Mouse (Mus musculus): ENCODE measurements around the gene Nckap5. TPM values are rescaled to one million over a fixed set of nuclear protein-coding genes. Genes with fewer than 3 reads are reported as not detected.
A peak's percentile ranks its signal among the peaks of the same experiment; 100 is the strongest.

The Nckap5 gene
- polyA plus RNA-seq, 1 experiment from 2014 or later = 10.9 TPM

DNA sequence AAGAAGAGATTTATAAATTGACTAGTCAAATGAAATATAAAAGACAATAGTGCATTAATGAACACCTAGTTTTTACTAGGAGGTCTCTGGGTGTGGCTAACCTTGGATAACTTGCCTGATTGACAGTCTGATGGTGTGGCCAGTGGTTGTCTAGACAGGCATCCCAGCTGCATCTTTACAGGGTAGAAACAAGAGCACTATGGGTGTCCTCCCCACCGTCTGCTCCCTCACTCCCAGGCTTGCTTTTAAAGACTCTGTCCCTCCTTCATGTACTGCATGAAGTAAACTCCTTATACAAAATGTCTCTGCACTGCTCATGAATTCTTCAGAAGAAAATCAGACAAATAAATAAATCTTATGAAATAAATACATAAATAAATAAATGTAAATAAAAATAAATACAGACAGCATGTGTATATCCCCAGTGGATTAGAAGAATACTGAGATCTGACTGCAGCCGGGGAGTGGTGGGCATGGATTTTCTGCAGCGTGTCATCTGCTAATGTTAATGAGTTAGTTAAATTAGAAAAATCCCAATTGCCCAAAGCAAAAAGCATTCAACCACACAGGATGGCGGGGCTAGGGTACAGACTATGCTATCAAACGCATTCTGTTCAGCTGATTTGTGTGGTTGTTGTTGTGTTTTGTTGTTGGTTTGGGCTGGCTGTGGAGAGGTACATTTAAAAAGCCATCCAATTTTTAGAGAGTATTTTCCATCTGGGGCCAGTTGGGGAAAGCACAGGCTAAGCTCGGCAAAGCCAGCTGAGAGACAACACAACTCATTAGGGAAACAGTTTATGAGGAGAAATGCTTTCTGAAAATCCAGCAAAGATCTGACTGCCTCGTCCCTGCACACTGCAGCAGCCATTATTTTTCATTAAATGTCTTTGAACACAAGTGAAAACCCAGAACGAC is 130.3 kb downstream of the Nckap5 start:
- Histone ChIP-seq H3K27ac (ENCODE audit: low read length) (peak overlapping the region; percentile 64), H3K4me1 (ENCODE audit: control insufficient read depth, insufficient read depth, low read length) (peaks cover 7% of the 10 kb centered on the region; the same call in 1 of the 2 replicates), H3K4me2 (ENCODE audit: low read length) (peak overlapping the region; percentile 24), H3K9me3 (replicated peaks; ENCODE audit: control insufficient read depth, low read length, poor library complexity, severe bottlenecking) (no peaks in the 10 kb centered on the region), H3K9ac (ENCODE audit: low read depth, low read length) (0 out of 2 replicates have a peak overlapping the region, but pooled peaks have one; percentile 17), H3K36me3 (ENCODE audit: control insufficient read depth, insufficient read depth, low read length) (no peaks in the 10 kb centered on the region), H3K4me3 (ENCODE audit: low read depth, low read length) (no peak overlapping the region), H3K27me3 (ENCODE audit: control insufficient read depth, insufficient read depth, low read depth, low read length) (no peaks in the 10 kb centered on the region)
- WGBS = 22% methylated on average over 8 of the region's 8 CpGs
- ATAC-seq = peak; percentile 63

DNA sequence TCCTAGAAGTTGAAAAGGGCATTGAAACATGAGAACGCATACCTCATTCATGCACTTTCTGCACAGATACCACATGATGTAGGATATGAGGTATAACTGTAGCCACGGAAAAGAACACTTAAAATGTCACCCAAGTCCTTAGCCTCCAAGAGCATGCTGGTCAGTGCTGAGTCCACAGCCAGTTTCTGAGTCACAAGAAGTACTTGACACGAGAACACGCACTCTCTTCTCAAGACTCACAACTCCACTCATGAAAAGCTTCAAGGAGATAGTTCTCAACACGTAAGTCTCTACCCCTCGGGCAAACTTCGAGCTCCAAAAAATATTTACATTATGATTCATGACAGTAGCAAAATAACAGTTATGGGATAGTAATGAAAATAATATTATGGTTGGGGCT is 137.0 kb downstream of the Nckap5 start:
- H3K27me3 ChIP-seq (ENCODE audit: control insufficient read depth, insufficient read depth, low read depth, low read length) = no peaks in the 10 kb centered on the region
- 92% methylated on average over 7 of the region's 7 CpGs for WGBS
- no peak for ATAC-seq
- H3K4me1 ChIP-seq (ENCODE audit: control insufficient read depth, insufficient read depth, low read length) = peaks cover 8% of the 10 kb centered on the region
- no peak overlapping the region for H3K4me2 ChIP-seq (ENCODE audit: low read length)
- H3K9ac ChIP-seq (ENCODE audit: low read depth, low read length) = no peak overlapping the region
- H3K4me3 ChIP-seq (ENCODE audit: low read depth, low read length) = no peak overlapping the region
- no peaks in the 10 kb centered on the region for H3K36me3 ChIP-seq (ENCODE audit: control insufficient read depth, insufficient read depth, low read length)
- H3K9me3 ChIP-seq (replicated peaks; ENCODE audit: control insufficient read depth, low read length, poor library complexity, severe bottlenecking) = no peaks in the 10 kb centered on the region
- H3K27ac ChIP-seq (ENCODE audit: low read length) = no peak overlapping the region

DNA sequence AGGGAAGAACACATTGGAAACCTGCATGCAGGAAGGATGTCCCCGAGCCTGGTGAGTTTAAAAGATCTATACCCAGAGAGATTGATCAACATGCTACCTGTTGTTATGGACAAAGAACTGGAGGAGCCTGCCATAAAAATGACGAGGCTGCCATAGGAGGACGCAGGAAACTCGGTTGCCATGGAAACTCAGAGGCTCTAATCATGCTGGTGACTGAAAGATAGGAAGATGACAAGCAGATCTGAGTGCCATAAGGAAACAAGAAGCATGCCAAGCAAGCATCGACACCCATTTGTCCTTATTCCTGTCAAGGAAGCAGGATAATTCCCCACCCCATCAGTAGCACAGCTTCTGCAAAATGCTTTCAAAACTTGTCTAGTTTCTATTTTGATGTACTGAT is 142.0 kb downstream of the Nckap5 start:
- Histone ChIP-seq H3K36me3 (ENCODE audit: control insufficient read depth, insufficient read depth, low read length) (no peaks in the 10 kb centered on the region), H3K9ac (ENCODE audit: low read depth, low read length) (no peak overlapping the region), H3K4me2 (ENCODE audit: low read length) (0 out of 2 replicates have a peak overlapping the region, but pooled peaks have one; percentile 3), H3K9me3 (replicated peaks; ENCODE audit: control insufficient read depth, low read length, poor library complexity, severe bottlenecking) (no peaks in the 10 kb centered on the region), H3K4me1 (ENCODE audit: control insufficient read depth, insufficient read depth, low read length) (peaks cover 20% of the 10 kb centered on the region), H3K4me3 (ENCODE audit: low read depth, low read length) (no peak overlapping the region), H3K27ac (ENCODE audit: low read length) (peak overlapping the region; percentile 76), H3K27me3 (ENCODE audit: control insufficient read depth, insufficient read depth, low read depth, low read length) (no peaks in the 10 kb centered on the region)
- ATAC-seq = peak; percentile 46; the same call in 1 of the 2 replicates
- WGBS = 44% methylated on average over 5 of the region's 5 CpGs

DNA sequence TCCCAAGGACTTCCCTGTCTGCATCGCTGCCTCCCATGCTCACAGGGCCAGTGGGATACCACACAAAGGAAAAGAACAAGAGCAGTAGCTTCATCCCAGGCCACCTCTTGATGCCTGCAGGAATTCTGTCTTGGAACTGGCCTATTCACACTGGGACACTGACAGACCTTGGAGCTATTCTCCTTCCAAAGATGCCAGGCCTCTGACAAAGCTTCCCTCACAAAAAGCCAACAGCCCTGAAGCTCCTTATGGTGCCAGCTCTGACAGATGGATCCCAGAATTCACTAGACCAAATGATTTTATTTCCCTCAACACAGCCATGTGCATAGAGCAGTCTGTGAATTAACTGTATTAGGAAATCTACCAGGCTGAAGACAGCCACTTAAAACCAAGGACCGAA is 143.9 kb downstream of the Nckap5 start:
- Histone ChIP-seq H3K36me3 (ENCODE audit: control insufficient read depth, insufficient read depth, low read length) (no peaks in the 10 kb centered on the region), H3K9ac (ENCODE audit: low read depth, low read length) (no peak overlapping the region), H3K4me1 (ENCODE audit: control insufficient read depth, insufficient read depth, low read length) (peaks cover 25% of the 10 kb centered on the region), H3K9me3 (replicated peaks; ENCODE audit: control insufficient read depth, low read length, poor library complexity, severe bottlenecking) (no peaks in the 10 kb centered on the region), H3K27ac (ENCODE audit: low read length) (no peak overlapping the region), H3K27me3 (ENCODE audit: control insufficient read depth, insufficient read depth, low read depth, low read length) (no peaks in the 10 kb centered on the region), H3K4me2 (ENCODE audit: low read length) (no peak overlapping the region), H3K4me3 (ENCODE audit: low read depth, low read length) (no peak overlapping the region)
- 91% methylated on average over 2 of the region's 2 CpGs for WGBS
- ATAC-seq = no peak

DNA sequence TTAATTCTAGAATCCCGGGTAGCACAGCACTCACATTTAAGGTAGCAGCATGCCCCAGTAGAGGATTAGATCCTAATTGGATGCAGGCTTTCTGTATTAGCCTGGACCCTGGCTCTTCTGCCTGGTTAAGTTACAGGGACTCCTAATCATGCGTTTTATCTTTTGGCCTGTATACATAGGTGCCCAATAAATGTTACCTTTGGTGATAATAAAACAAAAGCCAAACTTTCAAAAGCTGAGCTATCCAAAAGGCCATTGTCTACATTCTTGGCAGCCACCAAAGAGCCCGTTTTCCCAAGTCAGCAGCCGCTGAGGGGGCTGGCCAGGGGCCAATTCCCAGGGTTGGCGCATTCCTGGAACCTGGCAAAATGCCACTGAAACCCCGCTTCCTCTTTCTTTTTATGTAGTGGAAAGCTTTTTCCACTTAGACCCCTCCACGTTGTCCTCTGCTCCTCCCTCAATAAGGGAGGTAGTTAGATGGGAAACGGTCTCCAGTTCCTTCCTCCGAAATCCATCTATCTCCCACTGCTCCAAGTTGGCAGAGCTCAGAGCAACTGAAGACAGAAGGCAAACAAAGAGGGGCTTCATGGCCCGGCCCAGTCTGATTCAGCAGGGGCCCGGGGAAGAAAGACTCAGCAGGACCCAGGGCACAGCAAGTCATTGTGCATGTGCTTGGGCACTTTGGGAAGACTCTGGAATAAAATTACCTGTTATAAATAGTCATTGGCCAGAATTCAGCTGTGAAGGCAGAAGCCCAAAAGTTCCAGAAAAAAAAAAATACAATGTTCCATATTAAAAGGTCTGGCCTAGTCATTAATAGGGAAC is 146.8 kb downstream of the Nckap5 start:
- Histone ChIP-seq H3K4me2 (ENCODE audit: low read length) (peak overlapping the region; percentile 0; the same call in 1 of the 2 replicates), H3K9me3 (replicated peaks; ENCODE audit: control insufficient read depth, low read length, poor library complexity, severe bottlenecking) (no peaks in the 10 kb centered on the region)
- ATAC-seq = peak; percentile 62

DNA sequence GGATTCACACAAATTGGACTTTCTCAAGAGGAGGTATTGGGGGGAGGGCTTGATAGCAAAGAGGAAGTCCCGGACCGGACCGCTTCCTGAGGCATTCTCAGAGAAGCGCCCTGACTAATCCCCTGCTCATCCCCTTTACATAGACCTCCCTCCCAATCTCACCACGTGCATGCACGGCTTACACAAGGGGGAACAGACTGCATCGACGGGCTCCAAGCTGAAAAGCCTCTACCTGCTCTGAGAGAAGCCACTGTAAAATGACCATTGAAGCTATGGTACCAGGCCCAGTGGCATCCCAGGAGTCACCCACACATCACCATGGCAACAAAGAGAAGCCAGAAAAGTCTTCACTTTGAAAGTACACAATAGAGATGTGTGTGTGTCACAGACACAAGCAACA is 148.8 kb downstream of the Nckap5 start:
- peaks cover 13% of the 10 kb centered on the region for H3K4me1 ChIP-seq (ENCODE audit: control insufficient read depth, insufficient read depth, low read length)
- no peak overlapping the region; the same call in 1 of the 2 replicates for H3K9ac ChIP-seq (ENCODE audit: low read depth, low read length)
- H3K4me2 ChIP-seq (ENCODE audit: low read length) = peak overlapping the region; percentile 21
- no peaks in the 10 kb centered on the region for H3K27me3 ChIP-seq (ENCODE audit: control insufficient read depth, insufficient read depth, low read depth, low read length)
- no peak overlapping the region for H3K4me3 ChIP-seq (ENCODE audit: low read depth, low read length)
- H3K9me3 ChIP-seq (replicated peaks; ENCODE audit: control insufficient read depth, low read length, poor library complexity, severe bottlenecking) = no peaks in the 10 kb centered on the region
- peak overlapping the region; percentile 83 for H3K27ac ChIP-seq (ENCODE audit: low read length)
- WGBS = 2% methylated on average over 8 of the region's 8 CpGs
- no peaks in the 10 kb centered on the region for H3K36me3 ChIP-seq (ENCODE audit: control insufficient read depth, insufficient read depth, low read length)
- ATAC-seq = peak; percentile 69

More for the DNA sequence above, 146.8 kb downstream of the Nckap5 start:
- Histone ChIP-seq H3K27ac (ENCODE audit: low read length) (peak overlapping the region; percentile 72), H3K4me1 (ENCODE audit: control insufficient read depth, insufficient read depth, low read length) (peaks cover 25% of the 10 kb centered on the region), H3K4me3 (ENCODE audit: low read depth, low read length) (no peak overlapping the region), H3K36me3 (ENCODE audit: control insufficient read depth, insufficient read depth, low read length) (no peaks in the 10 kb centered on the region), H3K9ac (ENCODE audit: low read depth, low read length) (no peak overlapping the region; the same call in 1 of the 2 replicates), H3K27me3 (ENCODE audit: control insufficient read depth, insufficient read depth, low read depth, low read length) (no peaks in the 10 kb centered on the region)
- 22% methylated on average over 11 of the region's 11 CpGs for WGBS

DNA sequence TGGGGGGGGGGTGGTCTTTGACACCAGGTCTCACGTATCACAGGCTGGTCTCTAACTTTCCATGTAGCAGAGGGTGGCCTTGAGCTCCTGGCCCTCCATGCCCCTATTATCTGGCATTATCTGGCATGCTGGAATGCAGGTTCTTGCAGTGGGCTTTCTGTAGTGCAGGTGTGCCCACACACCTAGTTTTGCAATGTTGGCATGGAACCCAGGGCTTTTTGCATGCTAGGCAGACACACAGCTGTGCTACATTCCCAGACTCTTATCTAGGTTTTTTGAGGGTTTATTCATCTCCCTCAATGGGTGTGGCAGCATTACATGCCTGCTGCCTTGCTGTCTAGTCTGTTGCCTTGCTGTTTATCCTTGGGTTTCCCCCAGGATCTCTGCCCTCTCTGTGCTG is 151.3 kb downstream of the Nckap5 start:
- Histone ChIP-seq H3K36me3 (ENCODE audit: control insufficient read depth, insufficient read depth, low read length) (no peaks in the 10 kb centered on the region), H3K27ac (ENCODE audit: low read length) (no peak overlapping the region), H3K9ac (ENCODE audit: low read depth, low read length) (no peak overlapping the region), H3K27me3 (ENCODE audit: control insufficient read depth, insufficient read depth, low read depth, low read length) (no peaks in the 10 kb centered on the region), H3K4me3 (ENCODE audit: low read depth, low read length) (no peak overlapping the region), H3K4me1 (ENCODE audit: control insufficient read depth, insufficient read depth, low read length) (peaks cover 22% of the 10 kb centered on the region), H3K9me3 (replicated peaks; ENCODE audit: control insufficient read depth, low read length, poor library complexity, severe bottlenecking) (no peaks in the 10 kb centered on the region), H3K4me2 (ENCODE audit: low read length) (no peak overlapping the region)
- no peak for ATAC-seq
- WGBS = 76% methylated on average over 1 of the region's 1 CpGs

DNA sequence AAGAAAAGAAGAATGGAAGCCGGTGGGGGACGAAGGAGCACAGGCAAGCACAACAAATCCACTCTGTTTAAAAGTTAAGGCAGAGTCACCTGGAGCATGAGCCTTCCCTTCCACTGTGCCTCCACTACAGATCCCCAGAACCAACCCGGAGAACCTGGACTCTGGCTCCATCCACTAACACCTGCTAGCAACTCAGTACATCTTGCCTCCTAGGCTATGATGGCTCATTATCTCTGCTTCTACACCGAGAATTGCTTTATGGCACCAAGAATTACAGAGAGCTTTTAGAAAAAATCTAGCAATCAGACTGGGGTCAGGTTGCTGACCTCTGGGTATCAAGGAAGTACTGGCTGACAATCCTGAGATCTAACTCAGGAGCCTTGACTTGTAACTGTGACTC is 153.3 kb downstream of the Nckap5 start:
- Histone ChIP-seq H3K27ac (ENCODE audit: low read length) (no peak overlapping the region), H3K4me3 (ENCODE audit: low read depth, low read length) (no peak overlapping the region), H3K9me3 (replicated peaks; ENCODE audit: control insufficient read depth, low read length, poor library complexity, severe bottlenecking) (no peaks in the 10 kb centered on the region), H3K4me1 (ENCODE audit: control insufficient read depth, insufficient read depth, low read length) (peaks cover 21% of the 10 kb centered on the region), H3K27me3 (ENCODE audit: control insufficient read depth, insufficient read depth, low read depth, low read length) (no peaks in the 10 kb centered on the region), H3K4me2 (ENCODE audit: low read length) (no peak overlapping the region), H3K9ac (ENCODE audit: low read depth, low read length) (no peak overlapping the region), H3K36me3 (ENCODE audit: control insufficient read depth, insufficient read depth, low read length) (no peaks in the 10 kb centered on the region)
- ATAC-seq = no peak
- WGBS = 35% methylated on average over 4 of the region's 4 CpGs

Measured in midbrain, embryonic 16.5 days (tissue).